Mouse (Mus musculus) liver, adult 2 months (tissue): ENCODE measurements around the gene Ube2l3. TPM values are rescaled to one million over a fixed set of nuclear protein-coding genes. Genes with fewer than 3 reads are reported as not detected.

Experiments used
- DNase-seq: peaks from one replicate; pipeline ENCODE4 v3.0.0-alpha.2; 2011; ENCODE audit warnings: low read depth, low spot score; ENCODE audit errors: extremely low read depth
- H3K27ac ChIP-seq: fragments of 200-500 bp; replicated peaks from 2 replicates; pipeline ENCODE4 v1.5.1; 2012; ENCODE audit warnings: low read depth, mild to moderate bottlenecking, control low read depth, inconsistent platforms, low read length; ENCODE audit not compliant: insufficient read depth
- H3K27me3 ChIP-seq: fragments of 200-500 bp; 2 replicates; pipeline ENCODE4 v1.6.1; 2012; ENCODE audit warnings: mild to moderate bottlenecking, moderate library complexity, low read length, inconsistent platforms; ENCODE audit not compliant: control insufficient read depth, insufficient read depth
- H3K36me3 ChIP-seq: fragments of 200-500 bp; 2 replicates; pipeline ENCODE4 v1.6.1; 2012; ENCODE audit warnings: low read length, inconsistent platforms; ENCODE audit not compliant: control insufficient read depth, insufficient read depth
- H3K4me1 ChIP-seq: fragments of 200-500 bp; 2 replicates; pipeline ENCODE4 v1.6.1; 2011; ENCODE audit warnings: low read length; ENCODE audit not compliant: control insufficient read depth, insufficient read depth
- H3K4me3 ChIP-seq: fragments of 200-500 bp; 2 replicates; pipeline ENCODE4 v1.5.1; 2011; ENCODE audit warnings: low read depth, mild to moderate bottlenecking, control low read depth, low read length, moderate library complexity; ENCODE audit not compliant: insufficient read depth
- H3K79me2 ChIP-seq: fragments of 200-500 bp; 2 replicates; pipeline ENCODE4 v1.6.1; 2012; ENCODE audit warnings: inconsistent platforms, mild to moderate bottlenecking, low read length, moderate library complexity; ENCODE audit not compliant: control insufficient read depth, insufficient read depth
- H3K9ac ChIP-seq: fragments of 200-500 bp; 2 replicates; pipeline ENCODE4 v1.6.1; 2012; ENCODE audit warnings: low read depth, mild to moderate bottlenecking, control low read depth, inconsistent platforms, low read length
- CTCF ChIP-seq: fragments of 200-500 bp; IDR thresholded peaks from 2 replicates; pipeline ENCODE4 v1.5.1; 2011; ENCODE audit warnings: low read depth, low read length, control low read depth
- POLR2A ChIP-seq: fragments of 200-500 bp; IDR thresholded peaks from 2 replicates; pipeline ENCODE4 v1.6.1; 2011; ENCODE audit warnings: low read length, control low read depth; ENCODE audit not compliant: insufficient read depth; ENCODE audit errors: extremely low read depth
- WGBS: fragments of 180-500 bp; shearing (Covaris S2); methylation state at CpG from one replicate; pipeline ENCODE4 v1.1.7; 2018; 5-methylcytosine and 5-hydroxymethylcytosine counted together
- polyA plus RNA-seq: library from polyadenylated mRNA; depleted of rRNA; stranded (reverse); fragments of >200 nt; gene quantifications from 2 replicates; pipeline ENCODE4 v1.2.3, GENCODE M21; 2012
- total RNA-seq: library from RNA; depleted of rRNA; stranded (reverse); fragments of >200 nt; gene quantifications from 2 replicates; pipeline ENCODE4 v1.2.3, GENCODE M21; 2014

Ube2l3 gene
- total and polyA plus RNA-seq, 2 experiments, result 33.8 to 45.7 TPM

GRCm38 (mm10) chr16:17239409-17239808 lies 37.0 kb upstream of the Ube2l3 start:
- Histone ChIP-seq H3K79me2 (peaks cover 31% of the 10 kb centered on the region), H3K36me3 (no peaks in the 10 kb centered on the region), H3K4me1 (peaks cover 10% of the 10 kb centered on the region), H3K4me3 (no peak overlapping the region), H3K27me3 (no peaks in the 10 kb centered on the region), H3K9ac (no peak overlapping the region), H3K27ac (no peak overlapping the region)
- WGBS, result 84% methylated on average over 2 of the region's 2 CpGs
- DNase-seq, result no peak
- TF ChIP-seq POLR2A (no peak), CTCF (no peak)

GRCm38 (mm10) chr16:17237634-17238033 lies 35.2 kb upstream of the Ube2l3 start:
- Histone ChIP-seq H3K36me3 (no peaks in the 10 kb centered on the region), H3K27ac (no peak overlapping the region), H3K9ac (no peak overlapping the region), H3K79me2 (peaks cover 27% of the 10 kb centered on the region), H3K4me1 (peaks cover 15% of the 10 kb centered on the region), H3K4me3 (no peak overlapping the region), H3K27me3 (no peaks in the 10 kb centered on the region)
- DNase-seq, result no peak
- WGBS, result 51% methylated on average over 3 of the region's 3 CpGs
- TF ChIP-seq CTCF (no peak), POLR2A (no peak)

- no peaks in the 10 kb centered on the region for H3K27me3 ChIP-seq
- TF ChIP-seq CTCF (no peak), POLR2A (no peak)
- no peak overlapping the region for H3K9ac ChIP-seq
- H3K27ac ChIP-seq, result no peak overlapping the region
- H3K79me2 ChIP-seq, result peaks cover 19% of the 10 kb centered on the region
- no peak overlapping the region for H3K4me3 ChIP-seq
- H3K36me3 ChIP-seq, result no peaks in the 10 kb centered on the region
- peaks cover 15% of the 10 kb centered on the region for H3K4me1 ChIP-seq
- WGBS, result 11% methylated on average over 9 of the region's 9 CpGs
- peak; percentile 85 for DNase-seq
Observed at GRCm38 (mm10) chr16:17234916-17235665, 32.6 kb upstream of the Ube2l3 start.

- DNase-seq, result peak; percentile 22
- Histone ChIP-seq H3K9ac (no peak overlapping the region), H3K79me2 (peaks cover 16% of the 10 kb centered on the region), H3K36me3 (no peaks in the 10 kb centered on the region), H3K27ac (no peak overlapping the region), H3K27me3 (no peaks in the 10 kb centered on the region), H3K4me1 (peaks cover 15% of the 10 kb centered on the region), H3K4me3 (0 out of 2 replicates have a peak overlapping the region, but pooled peaks have one; percentile 88)
- WGBS, result 5% methylated on average over 12 of the region's 12 CpGs
- no peak for TF ChIP-seq POLR2A
- no peak for TF ChIP-seq CTCF
Observed at GRCm38 (mm10) chr16:17234499-17234895, 32.0 kb upstream of the Ube2l3 start.

- no peaks in the 10 kb centered on the region for H3K36me3 ChIP-seq
- peaks cover 15% of the 10 kb centered on the region for H3K4me1 ChIP-seq
- WGBS, result under 1% methylated on average over 61 of the region's 62 CpGs
- peaks cover 15% of the 10 kb centered on the region for H3K79me2 ChIP-seq
- peak overlapping the region; percentile 96 for H3K9ac ChIP-seq
- peak overlapping the region; percentile 72 for H3K27ac ChIP-seq
- H3K4me3 ChIP-seq, result peak overlapping the region; percentile 88
- TF ChIP-seq POLR2A (no peak), CTCF (no peak)
- no peak for DNase-seq
- no peaks in the 10 kb centered on the region for H3K27me3 ChIP-seq
Observed at GRCm38 (mm10) chr16:17233702-17234498, 31.5 kb upstream of the Ube2l3 start.
